Mouse (Mus musculus): ENCODE data around the gene Bmp10.
A peak's percentile ranks its signal among the peaks of the same experiment; 100 is the strongest.
"Not testable (repeated sequence)": the region's sequence is repeated elsewhere in the genome, so short reads cannot be mapped to it uniquely, and the experiment has no call there.

The Bmp10 gene

GRCm38 (mm10) chr6:87447217-87447616 is 18.4 kb downstream of the Bmp10 start:
- peak; percentile 56 for DNase-seq (ENCODE audit: low read depth)

GRCm38 (mm10) chr6:87449534-87449933 is 20.7 kb downstream of the Bmp10 start:
- no peak for DNase-seq (ENCODE audit: low read depth)

GRCm38 (mm10) chr6:87451016-87451415 is 22.2 kb downstream of the Bmp10 start:
- peak; percentile 64 for DNase-seq (ENCODE audit: low read depth)

- DNase-seq (ENCODE audit: low read depth) = no peak
Observed at GRCm38 (mm10) chr6:87451771-87452170, 23.0 kb downstream of the Bmp10 start.

- peak; percentile 4 for DNase-seq (ENCODE audit: low read depth)
Observed at GRCm38 (mm10) chr6:87455507-87455906, 26.7 kb downstream of the Bmp10 start.

- DNase-seq (ENCODE audit: low read depth) = peak; percentile 80
Observed at GRCm38 (mm10) chr6:87466221-87466620, 37.4 kb downstream of the Bmp10 start.

- DNase-seq (ENCODE audit: low read depth) = no peak
Observed at GRCm38 (mm10) chr6:87467373-87467772, 38.6 kb downstream of the Bmp10 start.

- no peak for DNase-seq (ENCODE audit: low read depth)
Observed at GRCm38 (mm10) chr6:87468372-87468771, 39.6 kb downstream of the Bmp10 start.

- not testable (repeated sequence) for DNase-seq (ENCODE audit: low read depth)
Observed at GRCm38 (mm10) chr6:87470098-87470497, 41.3 kb downstream of the Bmp10 start.

GRCm38 (mm10) chr6:87475223-87475622 is 46.4 kb downstream of the Bmp10 start:
- no peak for DNase-seq (ENCODE audit: low read depth)

- no peak for DNase-seq (ENCODE audit: low read depth)
Observed at GRCm38 (mm10) chr6:87478847-87479246, 50.1 kb downstream of the Bmp10 start.

- no peak for DNase-seq (ENCODE audit: low read depth)
Observed at GRCm38 (mm10) chr6:87479291-87479999, 50.7 kb downstream of the Bmp10 start.

- DNase-seq (ENCODE audit: low read depth) = no peak
Observed at GRCm38 (mm10) chr6:87483224-87483899, 54.6 kb downstream of the Bmp10 start.

GRCm38 (mm10) chr6:87483900-87484289 is 55.1 kb downstream of the Bmp10 start:
- no peak for DNase-seq (ENCODE audit: low read depth)

GRCm38 (mm10) chr6:87484806-87485205 is 56.0 kb downstream of the Bmp10 start:
- DNase-seq (ENCODE audit: low read depth) = no peak

Measured in induced T-regulatory cell, adult 2 months (primary cell).